Mouse (Mus musculus): Measurements from ENCODE around the gene Zfp651. TPM values are rescaled to one million over a fixed set of nuclear protein-coding genes. Genes with fewer than 3 reads are reported as not detected.
A peak's percentile ranks its signal among the peaks of the same experiment; 100 is the strongest.

The Zfp651 gene
- 100 to 1,000 TPM; 101 to 109 TPM for total RNA-seq (2021)

- DNase-seq (ENCODE audit: extremely low spot score in 1 of 2, low spot score in 1 of 2) = peak; percentile 65 to 70
Measured at GRCm38 (mm10) chr9:121759091-121760081, at the start of gene Zfp651. Gene Zfp651, plus strand, starts transcription at chr9:121759330.

GRCm38 (mm10) chr9:121709898-121710583, 49.1 kb upstream of the Zfp651 start, which contains the start of gene Ss18l2:
Gene Ss18l2, plus strand, starts transcription at chr9:121710329.
- peak; percentile 83 to 97 for DNase-seq (ENCODE audit: extremely low spot score in 1 of 2, low spot score in 1 of 2)

GRCm38 (mm10) chr9:121710584-121710975, 48.5 kb upstream of the Zfp651 start:
- DNase-seq (ENCODE audit: extremely low spot score in 1 of 2, low spot score in 1 of 2) = no peak

- no peak for DNase-seq (ENCODE audit: extremely low spot score in 1 of 2, low spot score in 1 of 2)
Measured at GRCm38 (mm10) chr9:121717048-121717447, 42.1 kb upstream of the Zfp651 start.

DNA sequence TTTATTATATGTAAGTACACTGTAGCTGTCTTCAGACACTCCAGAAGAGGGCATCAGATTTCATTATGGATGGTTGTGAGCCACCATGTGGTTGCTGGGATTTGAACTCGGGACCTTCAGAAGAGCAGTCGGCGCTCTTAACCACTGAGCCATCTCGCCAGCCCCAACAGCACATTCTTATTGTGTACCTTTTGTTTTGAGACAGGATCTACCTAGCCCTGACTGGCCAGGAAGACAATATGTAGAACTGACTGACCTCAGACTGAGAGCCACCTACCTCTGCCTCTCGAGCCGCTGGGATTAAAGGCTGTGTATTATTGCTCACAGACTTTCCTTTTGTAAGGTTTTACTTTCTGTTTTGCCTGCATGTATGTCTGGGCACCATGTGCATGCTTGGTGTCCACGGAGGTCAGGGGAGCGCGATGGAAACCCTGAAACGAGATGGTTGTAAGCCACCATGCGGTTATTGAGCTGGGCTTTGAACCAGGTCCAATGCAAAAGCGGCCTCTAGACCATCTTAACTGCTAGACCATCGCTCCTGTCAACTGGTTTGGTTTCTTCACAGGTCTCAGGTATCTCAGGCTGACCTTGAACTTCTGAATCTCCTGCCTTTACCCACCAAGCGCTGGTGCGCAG, 40.9 kb upstream of the Zfp651 start:
- DNase-seq (ENCODE audit: extremely low spot score in 1 of 2, low spot score in 1 of 2) = no peak

- peak; percentile 93 for DNase-seq (ENCODE audit: extremely low spot score in 1 of 2, low spot score in 1 of 2)
Measured at GRCm38 (mm10) chr9:121718792-121719318, 40.3 kb upstream of the Zfp651 start, which contains the start of gene Nktr. Gene Nktr, plus strand, starts transcription at chr9:121719169.

DNA sequence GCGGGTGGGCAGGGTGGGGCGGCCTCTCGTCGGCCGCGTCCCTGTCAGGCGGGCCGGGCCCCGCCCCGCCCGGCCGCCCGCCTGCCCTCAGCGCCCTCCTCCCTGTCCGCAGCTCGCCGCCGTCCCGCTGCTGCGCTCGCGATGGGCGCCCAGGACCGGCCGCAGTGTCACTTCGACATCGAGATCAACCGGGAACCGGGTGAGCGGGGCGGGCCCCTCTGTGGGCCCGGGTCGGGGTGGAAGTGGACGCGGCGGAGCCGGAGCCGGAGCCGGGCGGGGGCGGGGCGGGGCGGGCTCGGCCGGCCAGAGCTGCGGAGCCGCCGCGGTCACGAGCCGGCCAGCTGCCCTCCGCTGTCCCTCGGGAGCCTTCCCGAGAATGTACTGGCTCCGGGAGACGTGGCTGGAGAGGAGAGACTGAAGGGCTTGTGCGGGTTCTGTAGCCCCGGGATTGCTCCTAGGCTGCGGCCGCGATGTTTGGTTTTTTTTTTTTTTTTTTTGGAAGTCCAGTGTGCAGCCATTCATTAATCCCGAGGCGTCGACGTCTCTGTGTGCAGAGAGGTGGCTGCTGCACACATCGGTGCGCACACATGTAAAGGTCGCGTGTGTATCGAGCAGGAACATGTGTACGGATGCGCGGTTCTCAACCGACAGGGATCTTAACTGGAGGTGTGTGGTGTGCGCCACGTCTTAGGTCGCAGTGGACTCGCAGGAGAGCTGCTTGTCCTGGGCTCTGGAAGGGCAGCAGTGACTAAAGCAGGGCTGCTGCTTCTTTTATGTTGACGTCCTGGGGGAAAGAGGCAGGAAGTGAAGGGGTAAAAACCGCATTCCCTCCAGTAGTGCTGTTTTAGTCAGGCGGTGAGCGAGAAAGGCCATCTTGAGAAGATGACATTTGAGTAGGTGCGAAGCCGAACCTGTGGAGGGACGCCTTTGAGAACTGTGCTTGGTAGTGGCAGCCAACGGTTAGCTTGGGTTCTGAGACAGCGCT, 39.5 kb upstream of the Zfp651 start:
- no peak for DNase-seq (ENCODE audit: extremely low spot score in 1 of 2, low spot score in 1 of 2)

DNA sequence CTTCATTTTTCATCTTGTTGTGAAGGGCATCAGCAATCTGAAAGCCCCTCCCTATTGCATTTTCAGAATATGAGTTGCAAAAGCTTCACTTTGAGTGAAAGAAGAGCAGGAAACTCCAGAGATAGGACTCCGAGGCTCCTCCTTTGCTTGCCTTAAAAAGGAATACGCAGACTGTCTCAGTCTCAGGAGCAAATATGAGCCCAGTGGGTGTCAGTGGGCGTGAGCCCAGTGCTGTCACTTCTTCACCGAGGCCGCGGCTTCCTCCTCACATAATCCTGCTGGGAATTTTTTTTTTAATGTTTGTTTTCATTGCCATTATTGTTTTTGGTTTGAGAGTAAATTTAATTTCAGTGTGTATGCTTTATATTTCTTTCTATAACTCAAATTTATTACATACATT, 18.6 kb upstream of the Zfp651 start:
- DNase-seq (ENCODE audit: extremely low spot score in 1 of 2, low spot score in 1 of 2) = no peak

DNA sequence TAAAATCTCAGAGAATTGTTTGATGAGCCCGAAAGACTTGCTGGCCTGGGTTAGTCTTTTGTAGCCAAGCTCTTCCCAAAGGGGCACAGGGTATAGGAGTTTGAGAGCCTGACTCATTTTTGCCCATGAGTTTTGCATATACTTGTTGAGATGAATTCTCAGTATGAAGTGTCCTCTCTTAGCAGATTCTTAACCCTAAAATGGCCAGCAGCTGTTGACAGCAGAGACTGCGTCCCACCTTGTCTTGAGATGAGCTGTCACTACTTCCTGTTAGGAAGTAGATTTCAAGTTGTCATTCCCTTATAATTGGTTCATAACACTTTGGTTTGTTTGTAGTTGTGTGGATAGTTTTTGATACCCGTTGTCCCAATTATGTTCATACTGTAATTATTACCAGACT, 18.0 kb upstream of the Zfp651 start:
- no peak for DNase-seq (ENCODE audit: extremely low spot score in 1 of 2, low spot score in 1 of 2)

- DNase-seq (ENCODE audit: extremely low spot score in 1 of 2, low spot score in 1 of 2) = no peak
Measured at GRCm38 (mm10) chr9:121744051-121744450, 15.1 kb upstream of the Zfp651 start.

GRCm38 (mm10) chr9:121752774-121753173, 6.4 kb upstream of the Zfp651 start:
- no peak for DNase-seq (ENCODE audit: extremely low spot score in 1 of 2, low spot score in 1 of 2)

GRCm38 (mm10) chr9:121754624-121755023, 4.5 kb upstream of the Zfp651 start:
- DNase-seq (ENCODE audit: extremely low spot score in 1 of 2, low spot score in 1 of 2) = no peak

- DNase-seq (ENCODE audit: extremely low spot score in 1 of 2, low spot score in 1 of 2) = peak in 1 of 2 experiments; percentile 6
Measured at GRCm38 (mm10) chr9:121756785-121757184, 2.3 kb upstream of the Zfp651 start.

- peak; percentile 33 to 47 for DNase-seq (ENCODE audit: extremely low spot score in 1 of 2, low spot score in 1 of 2)
Measured at GRCm38 (mm10) chr9:121757432-121757831, 1.7 kb upstream of the Zfp651 start.

- no peak for DNase-seq (ENCODE audit: extremely low spot score in 1 of 2, low spot score in 1 of 2)
Measured at GRCm38 (mm10) chr9:121757835-121758814, 1.0 kb upstream of the Zfp651 start.

DNA sequence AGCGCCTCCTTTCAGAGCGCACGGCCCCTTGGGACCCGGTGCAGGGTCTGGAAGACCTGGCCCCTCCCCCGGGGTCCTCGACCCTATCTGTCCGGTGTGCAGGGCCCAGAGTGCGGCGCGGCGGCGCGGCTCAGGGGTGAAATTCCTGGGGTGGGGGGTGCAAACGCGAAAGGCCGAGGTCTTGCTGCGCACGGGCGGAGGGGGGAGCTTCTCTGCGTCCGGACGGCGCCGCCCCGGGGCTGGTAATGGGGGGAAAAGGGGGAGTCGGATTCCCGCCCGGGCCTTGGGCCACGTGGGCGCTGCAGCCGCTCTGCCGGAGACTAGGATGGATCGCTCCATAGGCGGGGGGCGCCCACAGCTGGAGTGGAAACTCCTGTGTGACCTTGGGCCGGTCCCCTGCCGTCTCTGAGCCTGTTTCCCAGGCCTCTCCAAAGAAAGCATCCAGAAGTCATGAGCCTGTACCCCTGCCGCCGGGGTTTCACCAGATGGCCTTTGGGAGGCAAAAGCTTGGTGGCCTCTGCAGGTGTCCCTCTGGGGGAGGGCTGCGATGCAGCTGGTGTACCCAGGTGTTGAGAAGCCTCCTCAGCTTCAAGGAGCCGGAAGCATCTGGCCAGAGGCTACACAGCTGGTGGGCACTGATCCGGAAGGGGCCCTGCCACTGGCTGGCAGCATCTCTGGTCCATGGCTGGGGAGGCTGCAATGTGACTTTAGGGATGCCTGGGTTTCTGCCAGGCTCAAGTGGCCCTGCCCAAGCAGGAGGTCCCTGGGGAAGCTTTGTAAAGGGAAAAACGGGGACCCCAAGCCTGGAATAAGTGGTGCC, 1.4 kb downstream of the Zfp651 start:
- DNase-seq (ENCODE audit: extremely low spot score in 1 of 2, low spot score in 1 of 2) = peak in 1 of 2 experiments; percentile 43

GRCm38 (mm10) chr9:121761091-121761665, 2.0 kb downstream of the Zfp651 start:
- no peak for DNase-seq (ENCODE audit: extremely low spot score in 1 of 2, low spot score in 1 of 2)
